Mouse (Mus musculus): ENCODE measurements at regions not wholly inside any gene's neighbourhood (a gene's known extent, or its start where the extent isn't known, plus 50 kb on each side); places are given as distances from the start of the nearest gene placed in this dataset.
A peak's percentile ranks its signal among the peaks of the same experiment; 100 is the strongest.
"Not testable (repeated sequence)": the region's sequence is repeated elsewhere in the genome, so short reads cannot be mapped to it uniquely, and the experiment has no call there.

DNA sequence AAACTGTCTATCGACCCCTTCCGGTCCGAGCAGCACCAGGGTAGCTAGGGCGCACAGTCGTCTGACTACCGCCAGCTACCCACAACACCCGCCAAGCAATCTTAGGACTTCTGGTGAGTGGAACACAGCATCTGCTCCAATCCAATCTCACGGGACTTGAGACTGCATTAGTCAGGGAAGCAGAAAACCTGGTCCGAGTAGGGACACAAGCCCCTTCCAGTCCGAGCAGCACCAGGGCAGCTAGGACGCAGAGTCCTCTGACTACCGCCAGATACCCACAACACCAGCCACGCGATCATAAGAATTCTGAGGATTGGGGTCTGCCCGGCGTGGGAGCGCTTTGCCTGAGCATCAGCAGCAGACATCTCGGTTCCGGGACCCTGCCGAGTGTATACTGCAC lies 79.6 kb downstream of the Gm10715 start:
- DNase-seq = not testable (repeated sequence)

DNA sequence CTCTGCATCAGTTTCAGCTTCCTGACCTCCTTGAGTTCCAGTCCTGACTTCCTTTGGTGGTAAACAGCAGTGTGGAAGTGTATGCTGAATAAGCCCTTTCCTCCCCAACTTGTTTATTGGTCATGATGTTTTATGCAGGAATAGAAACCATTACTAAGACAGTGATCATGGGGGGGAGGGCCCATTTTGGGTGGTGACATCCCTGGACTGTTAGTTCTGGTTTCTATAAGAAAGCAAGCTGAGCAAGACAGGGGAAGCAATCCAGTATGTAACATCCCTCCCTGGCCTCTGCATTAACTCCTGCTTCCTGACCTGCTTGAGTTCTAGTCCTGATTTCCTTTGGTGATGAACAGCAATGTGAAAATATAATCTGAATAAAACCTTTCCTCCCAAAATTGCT lies 124.5 kb downstream of the Gm10715 start:
- no peak for DNase-seq

DNA sequence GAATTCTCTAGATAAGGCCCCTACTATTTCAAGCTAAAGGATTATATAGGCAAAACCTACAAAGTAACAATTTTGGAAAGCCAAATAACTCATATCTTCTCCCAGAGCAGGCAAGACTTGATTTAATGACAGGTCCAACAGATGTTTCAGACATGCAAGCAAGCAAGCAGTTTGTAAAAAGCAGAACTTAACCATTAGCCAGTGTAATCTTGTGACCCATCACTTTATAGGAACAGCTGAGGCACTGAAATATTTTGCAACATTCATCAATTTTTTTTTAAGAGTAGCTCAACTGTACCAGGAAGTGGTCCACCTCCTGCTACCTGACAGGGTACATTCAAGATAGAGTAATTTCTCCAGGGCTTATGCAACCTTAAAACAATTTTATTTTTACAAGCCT lies 147.7 kb downstream of the Gm10715 start:
- no peak for DNase-seq

DNA sequence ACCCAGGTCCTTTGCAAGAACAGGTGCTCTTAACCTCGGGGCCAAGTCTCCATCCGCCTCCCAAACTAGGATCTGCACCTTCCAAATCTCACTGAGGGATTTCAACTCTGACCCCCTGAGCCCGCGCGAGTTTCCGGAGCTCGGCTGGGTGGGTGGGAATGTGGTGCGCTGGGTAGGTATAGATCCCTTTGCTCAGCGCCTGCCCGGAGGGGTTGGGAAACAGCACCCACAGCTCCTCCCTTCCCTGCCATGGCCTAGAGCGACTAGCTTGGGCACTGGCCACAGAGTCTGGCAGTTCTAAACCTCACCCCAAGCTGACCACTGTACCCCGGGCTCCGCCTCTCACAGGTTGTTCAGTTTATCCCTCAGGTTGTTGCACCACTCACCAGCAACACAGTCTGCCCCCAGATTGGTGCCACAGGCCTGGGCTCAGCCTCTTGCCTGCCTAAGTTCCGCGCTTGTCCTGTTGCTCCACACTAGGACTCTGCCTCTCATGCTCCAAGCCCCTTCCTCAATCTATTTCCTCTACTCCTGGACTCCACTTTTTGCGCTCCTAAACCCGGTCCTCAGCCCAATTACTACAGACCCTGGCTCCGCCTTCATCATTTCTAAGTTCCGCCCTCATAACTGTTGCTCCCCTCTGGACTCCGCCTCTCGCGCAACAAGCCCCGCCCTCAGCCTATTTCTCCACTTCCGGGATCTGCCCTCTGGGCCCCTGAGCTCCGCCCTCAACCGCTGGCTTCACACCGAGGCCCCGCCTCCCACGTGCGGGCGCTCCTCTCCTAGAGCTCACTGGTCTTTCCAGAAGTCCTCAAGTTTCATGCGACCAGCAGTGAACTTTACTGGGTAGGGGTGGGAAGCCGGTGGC lies 135.6 kb upstream of the Alkbh8 start:
- peak; percentile 22 to 23 for DNase-seq

DNA sequence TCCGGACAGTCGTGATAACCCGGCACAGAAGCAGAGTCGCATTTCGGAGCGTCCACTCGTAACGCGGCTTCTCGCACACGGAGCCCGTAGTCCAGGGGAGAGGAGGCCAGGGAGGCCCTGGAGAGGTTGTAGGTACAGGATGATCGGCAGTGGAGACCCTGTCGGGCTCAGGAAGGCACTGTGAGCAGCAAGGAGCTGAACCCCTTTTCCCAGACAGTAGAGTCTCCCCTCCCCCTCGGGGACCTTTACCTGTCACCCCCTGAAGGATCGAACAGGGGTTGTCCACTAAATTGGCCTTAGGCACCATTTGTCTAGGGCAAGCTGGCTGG lies 135.0 kb upstream of the Alkbh8 start:
- not testable (repeated sequence) for DNase-seq

DNA sequence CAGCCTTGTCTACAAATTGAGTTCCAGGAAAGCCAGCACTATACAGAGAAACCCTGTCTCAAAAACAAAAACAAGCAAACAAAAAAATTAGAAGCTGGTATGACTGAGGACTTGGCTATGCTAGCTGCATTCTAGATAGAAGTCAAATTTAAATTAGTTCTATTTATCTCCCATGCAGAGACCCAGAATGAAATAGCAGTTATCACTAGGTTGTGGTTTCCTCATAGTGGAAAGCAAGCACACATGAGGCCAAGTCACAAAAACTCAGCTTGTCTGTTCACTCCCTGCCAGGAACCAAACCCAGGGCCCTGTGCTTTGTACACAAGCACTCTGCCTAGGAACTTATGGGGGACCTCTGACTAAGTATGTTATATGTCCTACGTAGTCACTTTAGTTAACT lies 126.8 kb upstream of the Alkbh8 start:
- not testable (repeated sequence) for DNase-seq

DNA sequence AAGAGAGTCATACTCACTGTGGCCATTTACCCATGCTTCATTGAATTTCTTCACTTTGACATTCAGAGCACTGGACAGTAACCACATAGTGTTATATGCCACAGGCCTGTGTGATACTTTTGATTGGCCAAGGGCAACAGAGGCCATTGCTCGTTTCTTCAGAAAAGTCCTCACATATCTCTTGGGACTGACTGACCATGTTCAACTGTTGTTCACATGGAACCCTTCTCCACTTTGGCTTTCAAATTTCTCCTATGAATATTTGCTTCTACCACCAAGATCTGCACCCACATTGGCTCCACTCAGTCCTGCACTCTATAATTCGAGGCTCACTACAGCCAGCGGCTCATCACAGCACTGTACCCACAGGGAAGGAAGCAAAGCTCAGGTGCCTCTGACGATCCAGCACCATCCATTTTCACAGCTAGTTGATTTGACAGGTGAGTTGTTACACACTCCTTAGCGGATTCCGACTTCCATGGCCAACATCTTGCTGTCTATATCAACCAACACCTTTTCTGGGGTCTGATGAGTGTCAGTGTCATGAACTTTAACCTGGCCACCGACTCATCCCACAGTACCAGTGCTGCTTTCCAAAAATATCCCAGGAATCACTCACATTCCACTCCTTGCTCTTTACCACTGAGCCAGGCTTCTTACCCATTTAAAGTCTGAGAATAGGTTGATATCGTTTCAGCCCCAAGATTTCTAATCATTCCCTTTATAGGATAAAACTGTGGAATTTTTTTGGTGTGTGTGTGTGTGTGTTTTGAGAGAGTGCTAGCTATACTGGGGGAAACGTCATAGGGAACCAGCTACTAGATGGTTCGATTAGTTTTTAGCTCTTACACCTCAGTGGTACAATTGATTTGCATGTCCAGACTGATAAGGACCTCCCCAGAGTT lies 76.3 kb upstream of the Alkbh8 start:
- peak in 1 of 2 experiments; percentile 56 for DNase-seq

DNA sequence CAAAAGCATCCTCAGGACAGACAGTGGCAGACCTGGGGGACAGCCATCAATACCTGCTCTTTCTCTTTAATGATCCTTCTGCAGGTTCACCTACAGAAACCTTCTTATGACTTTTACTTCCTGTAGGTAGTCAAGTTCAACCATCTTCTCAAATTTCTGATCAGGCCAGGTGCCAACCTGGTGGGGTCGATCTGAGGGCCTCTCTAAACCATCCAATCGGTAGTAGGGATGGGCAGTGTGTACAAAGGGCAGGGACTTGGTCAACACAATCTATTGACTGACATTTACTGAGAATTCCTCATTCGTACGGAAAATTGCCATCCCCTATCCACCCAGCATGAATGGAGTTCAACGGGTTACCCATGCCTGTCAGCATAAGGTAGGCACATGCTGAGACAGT lies 74.8 kb upstream of the Alkbh8 start:
- peak in 1 of 2 experiments; percentile 1 for DNase-seq

DNA sequence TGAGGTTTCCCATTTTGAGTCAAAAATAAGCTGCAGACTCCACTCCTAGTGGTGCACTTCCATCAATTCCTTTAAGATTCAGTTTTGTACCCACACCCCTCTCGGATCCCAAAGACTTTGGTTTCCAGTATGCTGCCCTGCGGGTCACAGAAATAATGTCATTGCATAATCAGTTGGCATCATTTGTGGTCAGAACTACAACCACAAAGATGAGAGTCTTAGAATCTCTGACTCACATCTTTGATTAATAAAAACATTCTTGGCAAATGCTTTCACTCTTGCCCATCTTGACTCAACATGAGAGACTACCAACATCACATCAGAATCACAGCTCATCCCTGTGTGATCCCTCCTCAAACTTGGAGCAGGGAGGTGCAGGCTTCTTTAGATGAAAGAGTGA lies 74.1 kb upstream of the Alkbh8 start:
- DNase-seq = peak in 1 of 2 experiments; percentile 1

DNA sequence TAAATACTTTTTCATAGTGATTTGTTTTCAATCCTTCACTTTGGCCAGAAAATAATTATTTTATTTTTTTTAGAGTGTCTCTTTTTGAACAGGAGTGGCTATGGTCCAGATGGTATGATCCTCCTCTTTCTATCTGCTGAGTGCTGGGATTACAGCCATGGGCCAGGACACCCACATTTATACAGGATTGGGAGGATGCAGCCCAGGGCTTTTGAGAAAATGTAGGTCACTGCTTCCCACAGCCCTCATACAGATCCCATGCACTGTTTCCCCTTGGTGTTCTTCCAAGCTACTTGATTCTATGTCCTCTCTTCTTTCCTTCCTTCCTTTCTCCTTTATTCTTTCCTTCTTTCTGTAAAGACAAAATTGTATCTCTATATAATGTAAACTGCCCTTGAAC lies 70.5 kb upstream of the Alkbh8 start:
- no peak for DNase-seq

DNA sequence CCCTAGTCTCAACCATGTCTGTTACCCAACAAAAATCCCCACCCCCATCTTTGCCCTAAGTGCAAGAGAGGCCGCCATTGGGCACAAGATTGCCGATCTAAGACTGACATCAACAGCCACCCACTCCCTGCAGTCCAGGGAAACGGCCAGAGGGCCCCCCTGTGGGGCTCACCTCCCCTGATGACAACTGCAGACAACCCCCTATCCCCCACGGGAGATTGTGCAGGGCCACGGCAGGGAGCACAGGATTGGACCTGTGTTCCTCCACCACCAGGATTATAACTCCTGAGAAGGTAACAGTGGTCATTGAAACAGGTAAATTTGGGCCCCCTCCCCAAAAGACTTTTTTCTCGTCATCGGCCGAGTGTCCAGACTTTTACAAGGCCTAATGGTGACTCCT lies 54.4 kb upstream of the Alkbh8 start:
- DNase-seq = not testable (repeated sequence)

DNA sequence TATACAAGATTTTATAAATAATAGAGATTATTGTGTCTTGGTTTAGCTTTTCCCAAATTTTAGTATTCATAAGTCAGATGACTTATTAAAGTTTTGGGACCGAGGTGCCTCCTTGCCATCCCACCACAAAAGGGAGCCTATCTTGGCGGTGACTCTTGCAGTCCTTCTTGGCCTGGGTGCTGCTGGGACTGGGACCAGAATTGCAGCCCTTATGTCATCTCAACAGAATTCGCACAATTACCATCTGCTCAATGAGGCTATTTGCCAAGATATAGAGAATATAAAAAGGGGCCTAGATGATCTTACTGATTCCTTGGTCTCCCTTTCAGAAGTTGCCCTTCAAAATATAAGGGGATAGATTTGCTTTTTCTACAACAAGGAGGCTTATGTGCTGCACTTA lies 53.0 kb upstream of the Alkbh8 start:
- not testable (repeated sequence) for DNase-seq

DNA sequence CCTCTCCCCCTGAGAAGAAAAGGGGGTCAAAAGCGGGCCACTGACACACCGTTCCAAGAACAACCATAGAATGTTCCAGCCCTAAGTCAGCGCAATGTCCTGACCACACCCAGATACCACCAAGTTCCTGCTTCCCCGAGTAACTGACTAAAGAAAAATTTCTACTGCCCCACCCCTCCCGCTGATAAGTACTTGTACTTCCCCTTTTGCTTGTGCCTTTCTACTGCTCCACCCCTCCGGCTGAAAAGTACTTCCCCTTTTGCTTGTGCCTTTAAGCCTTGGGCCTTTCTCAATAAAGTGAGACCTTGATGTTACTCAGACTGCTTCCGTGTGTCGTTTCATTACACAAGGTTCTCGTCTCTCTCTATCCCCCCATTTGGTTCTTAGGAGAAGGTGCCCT lies 51.6 kb upstream of the Alkbh8 start:
- not testable (repeated sequence) for DNase-seq
